Mouse (Mus musculus): Measurements from ENCODE around the gene Iqgap2.
A peak's percentile ranks its signal among the peaks of the same experiment; 100 is the strongest.

The Iqgap2 gene

GRCm38 (mm10) chr13:95646687-95647111 lies 245.0 kb downstream of the Iqgap2 start:
- DNase-seq = peak; percentile 47

DNA sequence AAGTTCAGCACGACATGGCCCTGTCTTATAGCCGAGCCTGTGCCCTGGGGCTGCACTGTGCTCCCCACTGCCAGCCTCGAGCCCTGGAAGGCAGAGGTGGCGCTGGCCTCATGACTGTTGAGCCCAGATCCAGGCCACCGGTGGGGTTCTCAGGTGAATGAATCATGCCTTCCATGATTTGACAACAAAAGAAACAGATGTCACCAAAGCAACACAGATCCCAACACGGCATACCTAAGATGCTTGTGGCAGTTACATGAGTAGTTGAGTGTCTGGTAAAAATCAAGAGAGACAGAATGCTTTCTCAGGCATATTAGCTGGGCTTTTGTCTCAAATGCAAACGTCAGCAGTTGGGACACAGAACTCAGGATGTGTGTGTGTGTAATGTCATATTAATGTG lies 248.0 kb downstream of the Iqgap2 start:
- DNase-seq = no peak

DNA sequence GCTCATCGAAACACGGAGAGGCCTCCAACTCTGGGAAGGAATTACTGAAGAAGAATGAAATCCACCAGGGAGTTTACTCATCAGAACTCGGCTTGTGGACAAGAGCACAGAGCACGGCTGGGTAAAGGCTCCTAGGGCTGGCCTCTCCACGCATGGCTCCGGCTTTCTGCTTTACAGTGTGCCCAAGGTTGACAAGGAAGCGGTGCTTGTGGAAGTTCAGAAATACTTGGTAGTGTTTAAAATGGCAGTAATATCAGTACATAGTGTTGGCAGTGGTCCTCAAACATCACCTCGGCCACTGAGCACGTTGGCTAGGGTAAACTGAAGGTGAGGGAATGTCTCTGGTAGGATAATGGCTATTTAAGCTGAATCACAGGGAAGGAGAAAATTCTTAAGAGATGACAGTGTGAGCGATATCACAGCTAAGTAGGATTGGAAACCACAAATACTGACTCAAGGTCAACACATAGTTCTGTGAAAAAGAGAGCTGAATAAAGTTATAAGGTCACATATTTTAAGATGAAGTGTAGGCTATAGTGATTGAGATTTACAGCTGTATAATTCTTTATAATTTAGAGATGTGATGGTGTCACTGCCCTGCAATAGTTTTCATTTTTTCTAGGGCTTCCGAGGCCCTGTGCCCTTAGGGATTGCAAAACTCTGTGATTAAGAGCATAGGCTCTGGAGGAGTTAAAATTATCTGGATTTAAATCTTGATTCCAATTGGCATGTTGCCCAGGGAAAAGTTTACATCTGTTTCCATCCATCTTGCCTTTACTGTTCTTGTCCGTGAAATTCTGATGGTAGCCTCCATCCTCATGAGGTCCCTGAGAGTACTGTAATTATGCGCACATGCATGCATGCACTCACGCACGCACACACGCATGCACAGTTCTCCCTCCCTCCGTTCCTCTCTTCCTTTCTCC lies 250.4 kb downstream of the Iqgap2 start:
- DNase-seq = no peak

GRCm38 (mm10) chr13:95640408-95640807 lies 251.3 kb downstream of the Iqgap2 start:
- no peak for DNase-seq

GRCm38 (mm10) chr13:95639336-95640116 lies 252.2 kb downstream of the Iqgap2 start:
- peak; percentile 29 for DNase-seq

DNA sequence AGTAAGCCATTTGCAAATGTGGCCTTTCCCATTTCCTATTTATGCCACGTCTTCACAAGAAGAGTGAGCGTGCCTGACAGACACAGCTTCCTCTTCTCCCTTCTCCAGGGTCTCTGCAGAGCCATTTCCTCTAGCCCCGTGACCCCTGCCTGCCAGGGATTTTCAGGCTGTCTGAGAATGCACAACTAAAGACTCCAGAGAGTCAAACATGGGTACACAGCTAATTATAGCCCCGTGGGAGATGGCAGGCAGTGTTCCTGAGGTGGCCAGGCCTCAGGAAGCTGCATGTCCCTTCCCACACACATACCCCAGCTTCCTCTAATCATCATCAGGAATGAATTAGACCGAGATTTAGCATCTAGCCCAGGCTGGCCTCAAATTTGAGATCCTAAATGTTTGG lies 252.8 kb downstream of the Iqgap2 start:
- DNase-seq = peak; percentile 40

DNA sequence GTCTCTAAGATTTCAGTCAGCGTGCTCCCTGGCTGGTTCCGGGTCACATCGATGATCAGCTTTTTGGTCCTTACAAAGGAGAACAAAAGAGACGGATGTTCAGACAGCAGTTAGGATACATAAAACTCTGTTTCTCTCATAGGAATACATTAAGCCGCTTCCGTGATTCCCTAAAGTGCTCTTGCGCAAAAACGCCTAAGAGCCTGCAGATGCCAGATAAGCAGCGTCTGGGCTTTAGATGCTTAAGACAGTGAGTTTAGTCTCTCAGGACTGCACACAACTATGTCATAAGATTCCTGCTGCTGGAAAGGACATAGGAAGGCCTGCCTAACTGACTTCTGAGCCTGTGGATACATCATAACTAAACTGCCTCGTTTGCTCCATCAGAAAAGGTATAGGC lies 254.0 kb downstream of the Iqgap2 start:
- no peak for DNase-seq

DNA sequence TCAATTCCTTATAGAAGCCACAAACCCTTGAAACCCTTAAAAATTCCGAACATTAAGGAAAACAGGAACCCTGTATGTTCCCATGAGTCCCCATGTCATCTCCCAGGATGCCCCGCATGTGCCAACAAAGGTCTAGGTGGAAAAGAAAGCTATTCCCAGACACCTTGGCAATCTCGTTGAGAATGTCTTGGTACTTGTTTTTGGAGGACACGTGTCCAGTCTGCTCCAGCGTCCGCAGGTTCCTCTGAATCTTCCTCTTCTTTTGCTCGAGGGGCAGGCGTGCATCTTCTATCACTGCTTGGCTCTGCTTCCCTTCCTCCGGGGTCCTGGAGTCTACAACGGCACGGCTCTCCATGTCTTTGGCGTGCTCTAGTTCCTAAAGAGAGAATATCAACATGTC lies 256.4 kb downstream of the Iqgap2 start:
- DNase-seq = no peak

DNA sequence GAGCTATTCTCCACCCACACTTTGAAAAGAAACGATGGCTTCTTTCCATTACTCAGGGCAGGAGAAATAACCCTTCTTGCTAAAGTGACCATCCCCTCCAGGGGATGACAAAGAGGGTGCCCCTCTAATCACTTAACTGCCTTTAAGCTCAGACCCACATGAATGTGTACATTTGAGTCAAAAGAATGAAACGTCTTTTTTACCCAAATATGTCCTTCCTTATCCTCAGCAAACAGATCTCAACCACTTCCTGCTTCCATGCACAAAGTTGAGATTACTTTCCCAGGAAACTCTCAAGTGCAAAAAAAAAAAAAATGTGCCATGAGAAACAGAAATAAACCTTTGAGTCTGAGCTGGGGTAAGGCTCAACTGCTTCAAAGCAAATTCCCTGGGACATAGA lies 257.3 kb downstream of the Iqgap2 start:
- DNase-seq = no peak

- DNase-seq = no peak
These were observed 258.3 kb downstream of the Iqgap2 start for GRCm38 (mm10) chr13:95633384-95633783.

- DNase-seq = no peak
These were observed 259.6 kb downstream of the Iqgap2 start for GRCm38 (mm10) chr13:95632144-95632543.

DNA sequence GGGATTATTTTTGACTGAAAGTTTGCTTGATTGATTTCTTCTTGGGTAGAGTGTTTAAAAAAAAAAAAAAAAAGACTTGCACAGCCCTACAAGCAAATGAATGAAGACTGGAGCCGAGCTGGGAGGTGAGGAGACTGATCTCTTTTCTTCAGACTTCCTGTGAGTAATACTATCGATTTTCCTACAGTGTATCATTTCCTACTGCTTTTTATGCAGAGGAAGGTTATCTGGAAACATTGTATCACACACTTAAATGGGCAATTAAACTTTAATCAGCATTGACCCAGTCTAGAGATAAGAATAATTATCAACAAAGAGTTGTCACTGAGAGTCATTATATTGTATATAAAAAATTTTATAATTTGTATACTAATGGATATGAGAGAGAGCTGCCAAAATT lies 261.0 kb downstream of the Iqgap2 start:
- DNase-seq = no peak

- DNase-seq = no peak
These were observed 262.0 kb downstream of the Iqgap2 start for GRCm38 (mm10) chr13:95629751-95630150.

DNA sequence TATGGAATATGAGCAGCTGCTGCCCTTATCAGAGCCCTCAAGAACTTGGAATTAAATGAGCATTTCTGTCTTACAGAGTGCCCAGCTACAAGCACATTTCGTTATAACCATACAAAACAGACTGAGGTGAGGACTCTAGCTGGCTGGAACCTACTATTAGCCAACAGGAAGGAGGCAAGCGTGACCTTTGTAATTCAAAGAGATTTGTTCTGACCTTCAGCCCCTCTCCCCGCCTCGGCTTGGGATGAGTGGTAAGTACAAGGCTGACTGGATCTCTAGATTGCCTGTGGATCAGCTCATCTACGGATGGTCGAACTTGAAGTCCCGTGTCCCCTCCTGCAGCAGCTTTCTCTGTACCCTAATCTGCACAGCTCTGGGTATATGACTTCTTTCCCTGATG lies 265.0 kb downstream of the Iqgap2 start:
- DNase-seq = no peak

DNA sequence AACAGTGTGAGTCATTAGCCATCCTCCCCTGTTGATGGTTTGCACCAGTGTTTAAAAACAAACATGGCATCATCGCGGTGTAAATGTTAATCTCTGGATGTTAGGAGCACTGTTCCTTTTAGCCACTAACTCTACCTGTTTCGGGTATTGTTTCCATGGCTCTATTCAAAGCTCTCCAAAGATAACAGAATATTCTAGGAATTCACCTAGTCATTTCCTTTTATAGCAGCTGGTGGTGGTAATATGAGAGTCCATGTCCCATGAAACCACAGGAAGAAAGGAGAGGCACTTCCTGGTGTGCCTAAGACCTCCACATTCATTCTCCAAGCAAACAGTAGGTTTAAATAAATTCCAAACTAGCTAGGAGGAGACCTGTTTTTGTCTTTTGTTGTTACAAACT lies 268.7 kb downstream of the Iqgap2 start:
- DNase-seq = no peak

- no peak for DNase-seq
These were observed 270.2 kb downstream of the Iqgap2 start for GRCm38 (mm10) chr13:95621563-95621962.

- no peak for DNase-seq
These were observed 272.9 kb downstream of the Iqgap2 start for GRCm38 (mm10) chr13:95618859-95619258.

- peak; percentile 84 for DNase-seq
These were observed 273.4 kb downstream of the Iqgap2 start, which contains the start of gene F2r for GRCm38 (mm10) chr13:95618309-95618712. Gene F2r, minus strand, starts transcription at chr13:95618487.

GRCm38 (mm10) chr13:95617671-95618171 lies 274.0 kb downstream of the Iqgap2 start:
- no peak for DNase-seq

- DNase-seq = no peak
These were observed 274.5 kb downstream of the Iqgap2 start for GRCm38 (mm10) chr13:95617082-95617670.

DNA sequence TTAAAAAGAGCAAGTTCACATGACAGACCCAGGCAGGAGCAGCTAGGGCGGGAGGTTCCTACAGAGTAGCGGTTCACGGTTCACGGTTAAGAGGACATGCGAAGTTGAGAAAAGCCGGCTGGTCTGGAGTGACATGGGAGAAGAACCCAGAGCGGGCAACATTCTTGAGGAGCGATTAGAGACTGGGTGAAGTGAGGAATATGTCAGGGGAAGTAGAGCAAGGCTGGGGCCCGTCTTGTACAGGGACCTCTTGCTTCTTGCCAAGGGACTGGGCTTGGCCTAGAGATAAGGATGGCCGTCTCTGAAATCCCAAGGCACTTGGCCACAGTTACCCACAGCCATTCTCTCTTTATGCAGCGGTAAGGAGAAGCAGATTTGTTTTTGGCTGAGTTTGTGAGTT lies 275.2 kb downstream of the Iqgap2 start:
- DNase-seq = no peak

- no peak for DNase-seq
These were observed 277.0 kb downstream of the Iqgap2 start for GRCm38 (mm10) chr13:95614757-95615156.

- no peak for DNase-seq
These were observed 279.5 kb downstream of the Iqgap2 start for GRCm38 (mm10) chr13:95612243-95612642.

All from kidney, adult 18-20 months (tissue).